Mouse (Mus musculus) adrenal gland, postnatal 10 days (tissue): ENCODE data around the gene Slfn5. TPM values are rescaled to one million over a fixed set of nuclear protein-coding genes. Genes with fewer than 3 reads are reported as not detected.

Experiments
- microRNA-seq: library from miRNA; unstranded; fragments of <30 nt; microRNA quantifications from one replicate; pipeline ENCODE4 v1.2.0, GENCODE M21; 2021
- total RNA-seq, 2 experiments: library from RNA; stranded (reverse); gene quantifications; 2 replicates each; pipeline ENCODE4 v1.2.3; 2021

Gene Slfn5
- total RNA-seq, 2 experiments from 2014 or later: 46.0 to 46.6 TPM

Small RNAs within 50 kb of the gene (microRNA-seq; reads per million reads assigned to microRNA genes)
- not detected for gene Mir7679

Other genes starting within 250 kb of the Slfn5 start
- gene Cct6b, start 187.0 kb upstream of the Slfn5 start, total RNA-seq: under 1 TPM; 0.58 to 0.60 TPM
- 10 to 100 TPM; 17.7 to 20.8 TPM for gene Zfp830, start 187.0 kb upstream of the Slfn5 start, total RNA-seq
- gene Lig3, start 170.2 kb upstream of the Slfn5 start, total RNA-seq: 10 to 100 TPM; 19.8 to 22.1 TPM
- 10 to 100 TPM in 1 of 2 experiments, 1 to 10 TPM in 1; 9.2 to 11.2 TPM for gene Rffl, start 80.1 kb upstream of the Slfn5 start, total RNA-seq
- gene Rad51d, start 60.7 kb upstream of the Slfn5 start, total RNA-seq: 10 to 100 TPM; 14.8 to 19.3 TPM
- under 1 TPM in 1 of 2 experiments, not detected in 1; 0.30 TPM for gene Fndc8, start 59.2 kb upstream of the Slfn5 start, total RNA-seq
- gene Nle1, start 42.9 kb upstream of the Slfn5 start, total RNA-seq: 10 to 100 TPM; 18.6 to 22.0 TPM
- gene Unc45b, start 40.8 kb upstream of the Slfn5 start, total RNA-seq: 10 to 100 TPM; 18.7 to 30.4 TPM
- 10 to 100 TPM in 1 of 2 experiments, 1 to 10 TPM in 1; 8.0 to 12.0 TPM for gene Slfn9, start 40.5 kb downstream of the Slfn5 start, total RNA-seq
- gene Slfn8, start 69.5 kb downstream of the Slfn5 start, total RNA-seq: under 1 TPM; 0.66 to 0.91 TPM
- gene Slfn2, start 113.8 kb downstream of the Slfn5 start, total RNA-seq: 1 to 10 TPM; 6.6 to 8.3 TPM
- 1 to 10 TPM in 1 of 2 experiments, under 1 TPM in 1; 0.97 to 1.7 TPM for gene Slfn1, start 165.5 kb downstream of the Slfn5 start, total RNA-seq
- under 1 TPM; 0.24 to 0.36 TPM for gene Slfn4, start 223.8 kb downstream of the Slfn5 start, total RNA-seq
- 1 to 10 TPM; 3.3 to 3.9 TPM for gene Slfn3, start 240.0 kb downstream of the Slfn5 start, total RNA-seq